Mouse (Mus musculus) ES-CJ7 (cell line): ENCODE measurements around the gene Dbx2.

Experiments used
- DNase-seq: peaks from one replicate; pipeline ENCODE4 v3.0.0; 2011; ENCODE audit warnings: low read depth, low spot score

Gene Dbx2

DNA sequence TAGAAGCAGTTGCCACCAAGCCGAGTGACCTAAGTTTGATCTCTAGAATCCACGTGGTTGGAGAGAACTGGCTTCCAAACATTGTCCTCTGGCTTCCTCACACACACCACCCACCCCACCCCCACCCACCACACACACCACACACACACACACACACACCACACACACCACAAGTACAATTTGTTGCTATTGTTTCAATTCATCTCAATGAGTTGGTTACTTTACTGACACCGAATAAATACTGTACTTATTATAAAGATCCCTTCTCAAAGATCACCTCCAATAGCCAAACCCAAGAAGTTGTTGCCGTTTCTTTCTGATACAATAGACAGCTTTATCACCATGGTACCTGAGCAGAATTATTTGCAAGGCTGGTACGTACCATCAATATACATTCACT is at the start of gene Dbx2:
Gene Dbx2 (minus strand): TSS at position 101 of the 400 bp plus-strand sequence.
- no peak for DNase-seq

DNA sequence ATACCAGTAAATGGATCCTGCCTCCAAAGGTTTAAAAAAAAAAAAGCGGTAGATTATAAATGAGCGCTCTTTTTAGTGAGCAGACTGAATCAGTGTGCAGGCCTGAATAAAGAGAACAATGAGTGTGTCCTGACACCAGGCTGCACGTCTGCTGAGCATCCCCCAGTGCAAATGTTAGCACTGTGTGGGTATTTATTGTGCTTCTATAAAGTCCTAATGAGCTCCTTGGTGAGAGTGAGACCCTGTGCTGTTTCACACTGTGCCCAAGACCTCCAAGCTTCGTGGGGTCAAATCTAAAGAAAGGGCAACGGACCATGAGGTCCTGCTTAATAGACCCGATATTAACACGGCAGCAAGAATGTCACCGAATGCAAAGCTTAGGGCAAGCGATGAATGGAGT is 46.4 kb upstream of the Dbx2 start:
- DNase-seq = no peak

DNA sequence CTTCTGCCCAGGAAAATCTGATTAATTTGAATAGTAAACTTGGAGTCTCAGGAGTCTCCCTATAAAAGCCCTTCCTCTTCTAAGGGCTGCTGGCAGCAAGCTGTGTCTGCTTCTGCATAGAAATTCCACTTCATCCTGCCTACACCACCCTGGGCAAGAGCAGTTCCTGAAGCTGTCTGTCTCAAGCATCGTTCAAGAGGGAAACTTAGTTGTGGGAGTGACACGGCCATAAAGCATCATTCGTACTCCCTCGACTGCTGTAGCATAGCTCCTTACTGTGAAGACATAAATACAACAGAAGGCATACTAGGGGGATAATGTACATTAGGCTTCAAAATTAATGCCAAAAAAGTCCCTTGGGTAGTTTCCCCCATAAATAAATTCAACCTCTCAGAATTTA is 45.8 kb upstream of the Dbx2 start:
- DNase-seq = no peak

DNA sequence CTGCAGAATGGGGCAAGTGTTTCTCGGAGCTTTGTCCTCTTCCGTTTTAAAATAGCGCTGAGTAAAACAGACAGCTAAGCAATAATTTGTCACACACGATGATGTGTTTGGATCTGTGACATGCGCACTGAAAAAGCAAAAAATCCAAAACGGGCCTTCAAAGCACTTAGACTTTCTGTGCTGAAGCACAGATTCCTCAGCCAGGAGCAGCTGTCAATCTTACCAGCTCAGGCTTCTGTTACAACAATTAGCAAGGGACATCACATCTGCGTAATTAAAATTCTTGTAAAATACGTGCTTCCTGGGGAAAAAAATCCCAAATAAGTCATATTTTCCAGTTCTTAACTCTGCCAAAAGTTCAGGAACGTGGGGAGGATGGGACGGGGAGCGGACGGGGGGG is 43.6 kb upstream of the Dbx2 start:
- DNase-seq = no peak

DNA sequence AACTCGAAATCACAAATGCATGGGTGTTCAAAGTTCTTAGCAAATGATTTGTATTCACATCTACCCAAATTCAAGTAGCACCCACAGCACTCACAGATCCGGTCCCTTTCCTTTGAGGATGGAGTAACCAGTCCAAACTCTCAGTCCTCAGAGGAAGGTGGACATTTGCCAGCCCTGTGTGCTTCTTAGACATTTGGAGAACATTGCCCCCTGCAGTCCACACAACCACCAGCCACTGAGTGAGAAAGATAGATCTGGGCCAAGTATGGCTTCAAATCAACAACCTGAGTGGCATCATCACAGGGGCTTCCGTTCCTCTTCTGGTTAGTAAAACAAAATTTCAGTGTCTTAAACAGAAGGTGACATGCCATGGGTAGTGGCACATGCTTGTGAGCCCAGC is 38.0 kb upstream of the Dbx2 start:
- no peak for DNase-seq

DNA sequence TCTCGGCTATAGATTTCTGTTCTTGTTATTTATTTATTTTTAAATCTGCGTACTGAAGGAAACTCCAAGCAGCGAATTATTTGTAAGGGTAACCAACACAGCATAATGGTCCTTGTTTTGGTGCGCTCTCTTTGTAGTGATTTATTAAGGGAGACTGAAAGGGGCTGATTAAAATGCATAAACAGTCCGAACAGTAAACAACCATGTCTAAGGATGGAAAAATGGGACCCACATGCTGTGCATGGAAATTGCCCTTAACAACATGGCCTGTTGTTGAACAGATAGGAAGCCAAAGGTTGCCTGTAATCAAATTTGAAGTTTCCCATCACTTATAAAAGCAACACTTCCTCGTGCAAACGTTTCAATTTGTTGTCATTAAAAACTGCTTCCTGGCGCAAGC is 35.8 kb upstream of the Dbx2 start:
- DNase-seq = no peak

DNA sequence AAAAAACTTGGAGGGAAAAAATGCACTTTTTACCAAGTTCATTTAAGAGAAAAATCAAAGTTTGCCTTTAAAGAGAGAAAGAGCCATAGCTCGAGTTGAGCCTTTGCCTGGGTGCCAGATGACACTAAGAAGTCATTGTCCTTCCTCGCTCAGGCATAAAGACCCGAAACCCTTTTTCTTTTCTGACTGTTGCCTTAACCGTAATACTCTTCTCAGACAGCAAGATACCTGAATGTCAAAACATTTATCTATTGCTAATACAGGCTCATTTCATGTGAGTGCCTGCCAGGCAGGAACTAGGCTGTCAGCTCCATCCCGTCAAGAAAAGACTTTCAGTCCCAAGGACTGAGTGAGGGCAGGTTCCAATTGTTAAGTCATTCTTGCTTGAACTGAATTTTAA is 35.4 kb upstream of the Dbx2 start:
- no peak for DNase-seq

DNA sequence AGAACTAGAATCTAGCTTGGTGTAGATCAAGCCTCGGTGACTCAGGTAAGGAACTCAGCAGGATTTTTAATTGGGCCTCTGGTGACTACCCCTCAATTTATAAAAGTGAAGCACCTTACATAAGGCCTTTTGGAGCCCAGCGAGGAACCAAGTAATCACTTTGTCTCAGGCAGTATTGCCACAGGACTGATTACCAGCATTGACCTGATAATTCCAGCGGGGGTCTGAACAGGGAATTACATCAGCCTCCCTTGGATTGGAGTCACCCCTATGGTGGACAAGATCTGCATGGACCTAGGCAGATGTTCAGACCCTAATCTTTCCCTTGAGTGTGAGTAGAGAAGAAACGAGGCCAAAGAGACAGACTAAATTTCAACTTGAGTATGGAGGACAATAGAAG is 26.9 kb upstream of the Dbx2 start:
- DNase-seq = no peak

DNA sequence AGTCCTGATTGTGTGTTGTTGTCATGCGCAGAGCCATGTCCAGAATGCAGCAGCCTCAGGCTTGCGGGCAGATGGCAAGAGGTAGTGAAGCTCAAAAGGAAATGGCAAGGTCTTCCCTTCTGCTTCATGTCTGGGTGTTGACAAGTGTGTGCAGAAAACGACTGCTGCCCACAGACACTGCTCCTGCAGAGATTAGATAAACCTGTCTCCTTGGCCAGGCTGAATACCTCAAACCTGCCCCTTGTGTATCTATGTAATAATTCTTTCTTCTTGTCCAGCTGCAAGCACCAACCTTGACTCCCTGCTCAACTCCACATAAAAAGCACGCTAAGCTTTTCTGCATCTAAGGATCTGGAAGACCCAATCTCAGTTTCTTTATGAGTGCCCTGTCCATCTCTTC is 19.9 kb upstream of the Dbx2 start:
- DNase-seq = no peak

DNA sequence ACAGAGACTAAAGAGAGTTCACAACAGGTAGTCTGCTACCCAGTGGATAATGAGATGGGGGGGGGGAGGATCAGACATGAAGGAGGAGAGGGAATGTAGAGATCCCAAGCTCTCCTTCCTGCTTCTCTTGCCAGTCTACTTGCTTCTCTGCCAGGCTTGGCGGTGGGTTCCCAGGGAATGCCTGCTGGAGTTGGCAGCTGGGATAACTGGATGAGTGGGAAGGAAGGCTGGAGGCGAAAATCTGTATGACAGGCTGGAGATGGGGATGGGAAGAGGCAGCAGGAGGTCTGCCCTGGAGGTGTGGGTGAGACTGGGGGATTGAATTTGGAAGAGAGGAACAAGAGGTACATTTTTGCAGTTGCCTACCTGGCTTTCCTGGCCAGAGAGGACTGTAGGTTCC is 19.4 kb upstream of the Dbx2 start:
- DNase-seq = no peak

DNA sequence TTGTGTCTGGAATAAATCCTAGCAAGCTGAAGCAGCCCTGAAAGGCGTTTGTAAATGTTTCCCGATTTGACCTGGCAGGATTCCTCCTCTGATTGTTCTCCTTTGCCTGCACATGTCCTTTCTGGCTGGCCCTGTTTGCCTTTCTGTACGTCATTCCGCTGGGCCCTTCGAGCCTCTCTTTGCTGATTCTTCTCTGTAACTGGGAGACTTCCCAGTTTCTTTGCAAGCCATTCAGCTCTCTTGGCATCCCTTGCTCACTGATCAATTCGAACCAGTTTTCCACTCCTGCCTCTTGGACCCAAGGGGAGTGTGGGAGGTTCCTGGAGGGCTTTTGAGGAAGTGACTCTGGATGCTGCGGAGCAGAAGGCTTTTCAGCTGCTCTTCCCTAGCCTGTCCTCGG is 11.4 kb upstream of the Dbx2 start:
- DNase-seq = no peak

DNA sequence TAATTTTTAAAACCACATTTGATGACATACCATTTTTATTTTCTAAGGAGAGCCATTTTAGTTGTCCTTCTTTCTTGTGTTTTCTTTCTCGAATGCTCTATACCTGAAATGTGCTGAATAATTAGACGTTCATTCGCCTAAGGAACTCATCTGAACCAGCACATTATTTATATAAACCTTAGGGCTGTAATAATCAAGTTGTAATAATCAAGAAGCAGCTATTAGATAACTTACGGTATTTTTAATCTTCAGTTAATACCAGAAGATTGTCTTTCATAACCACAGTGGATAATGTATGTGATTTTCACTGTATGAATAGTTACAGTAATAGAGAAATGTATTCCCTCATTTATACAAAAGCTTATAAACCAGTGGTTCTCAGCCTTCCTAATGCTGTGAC is 9.2 kb upstream of the Dbx2 start:
- DNase-seq = no peak

DNA sequence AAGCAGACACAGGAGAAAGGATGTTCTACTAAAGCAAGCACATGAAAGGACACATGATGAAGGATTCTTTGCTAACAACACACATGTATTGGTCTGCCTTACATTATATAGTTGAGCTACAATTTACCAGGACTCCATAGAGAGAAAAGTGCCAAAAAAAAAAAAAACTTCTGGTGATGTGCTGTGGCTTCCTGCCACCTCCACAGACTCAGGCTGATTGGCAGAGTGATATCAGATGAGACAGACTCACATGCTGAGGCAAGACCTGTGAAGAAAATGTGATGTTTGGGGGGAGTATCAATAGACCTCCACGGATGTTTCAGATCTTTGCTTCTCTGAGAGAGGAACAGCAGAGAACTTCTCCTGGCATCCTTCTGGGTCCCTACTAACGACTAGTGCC is 6.0 kb upstream of the Dbx2 start:
- no peak for DNase-seq

DNA sequence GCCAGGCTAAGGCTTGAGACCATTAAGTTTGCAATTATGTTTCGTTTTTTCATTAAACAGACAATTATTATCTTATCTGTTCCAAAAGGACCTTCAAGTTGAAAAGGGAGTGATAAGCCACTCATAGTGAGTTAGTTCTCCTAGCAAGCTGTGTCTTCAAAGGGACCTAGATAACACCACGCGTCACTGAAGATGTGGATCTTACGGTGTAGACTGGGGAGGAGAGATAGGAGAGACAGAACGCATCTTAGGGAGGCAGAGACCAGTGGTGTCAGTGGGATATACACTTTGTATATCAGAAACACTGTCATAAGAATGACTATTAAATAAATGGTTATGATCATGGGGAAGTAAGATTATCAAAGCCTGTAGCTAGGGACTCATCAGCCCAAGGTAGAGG is 4.6 kb upstream of the Dbx2 start:
- DNase-seq = no peak

DNA sequence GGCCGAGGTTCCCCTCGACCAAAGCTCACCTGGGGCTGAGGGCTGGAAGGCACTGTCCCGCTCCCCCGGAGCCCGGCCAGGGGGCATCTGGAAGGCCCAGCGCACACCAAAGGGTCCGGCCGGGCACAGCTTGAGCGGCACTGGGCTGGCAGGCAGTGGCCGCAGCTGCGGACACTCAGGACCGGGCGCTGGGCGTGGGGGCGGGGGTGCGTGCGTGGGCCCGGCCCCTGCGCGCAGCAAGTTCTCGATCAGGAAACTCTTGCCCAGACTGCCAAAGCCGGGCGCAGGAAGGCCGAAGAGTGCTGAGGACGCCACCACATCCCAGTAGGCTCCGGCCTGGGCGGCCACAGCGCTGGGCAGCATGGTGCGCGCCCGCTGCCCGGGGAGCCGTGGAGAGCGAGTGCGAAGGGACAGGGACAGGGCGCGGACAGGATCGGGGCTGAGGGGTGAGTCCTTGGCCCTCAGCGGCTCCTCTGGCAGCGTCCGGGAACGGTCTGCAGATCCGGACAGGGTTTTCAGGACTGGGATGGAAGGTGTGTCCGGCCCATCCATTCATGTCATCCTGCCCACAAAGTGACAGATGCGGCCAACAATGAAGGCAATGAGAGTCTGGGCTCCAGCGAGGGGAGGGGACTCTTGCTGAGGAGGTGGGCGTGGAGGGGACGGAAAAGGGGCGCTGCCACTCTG is 1.4 kb downstream of the Dbx2 start:
- DNase-seq = no peak

DNA sequence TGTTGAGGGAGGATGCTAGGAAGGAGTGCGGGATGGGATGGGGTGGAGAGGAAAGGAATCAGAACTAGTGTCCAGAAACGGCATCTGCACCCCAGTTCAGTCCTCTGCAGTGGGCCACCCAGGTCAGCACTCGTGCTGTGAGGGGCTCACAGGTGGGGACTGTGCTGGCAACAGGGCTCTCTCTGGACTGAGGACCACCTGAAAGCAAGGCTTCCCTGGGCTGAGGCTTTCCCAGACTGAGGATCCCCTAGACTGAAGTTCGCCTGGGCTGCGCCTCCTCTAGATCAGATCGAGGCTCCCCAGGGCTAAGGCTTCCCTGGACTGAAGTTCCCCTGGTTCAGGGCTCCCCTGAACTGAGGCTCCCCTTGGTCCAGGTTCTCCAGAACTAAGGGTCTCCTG is 1.9 kb downstream of the Dbx2 start:
- DNase-seq = no peak

DNA sequence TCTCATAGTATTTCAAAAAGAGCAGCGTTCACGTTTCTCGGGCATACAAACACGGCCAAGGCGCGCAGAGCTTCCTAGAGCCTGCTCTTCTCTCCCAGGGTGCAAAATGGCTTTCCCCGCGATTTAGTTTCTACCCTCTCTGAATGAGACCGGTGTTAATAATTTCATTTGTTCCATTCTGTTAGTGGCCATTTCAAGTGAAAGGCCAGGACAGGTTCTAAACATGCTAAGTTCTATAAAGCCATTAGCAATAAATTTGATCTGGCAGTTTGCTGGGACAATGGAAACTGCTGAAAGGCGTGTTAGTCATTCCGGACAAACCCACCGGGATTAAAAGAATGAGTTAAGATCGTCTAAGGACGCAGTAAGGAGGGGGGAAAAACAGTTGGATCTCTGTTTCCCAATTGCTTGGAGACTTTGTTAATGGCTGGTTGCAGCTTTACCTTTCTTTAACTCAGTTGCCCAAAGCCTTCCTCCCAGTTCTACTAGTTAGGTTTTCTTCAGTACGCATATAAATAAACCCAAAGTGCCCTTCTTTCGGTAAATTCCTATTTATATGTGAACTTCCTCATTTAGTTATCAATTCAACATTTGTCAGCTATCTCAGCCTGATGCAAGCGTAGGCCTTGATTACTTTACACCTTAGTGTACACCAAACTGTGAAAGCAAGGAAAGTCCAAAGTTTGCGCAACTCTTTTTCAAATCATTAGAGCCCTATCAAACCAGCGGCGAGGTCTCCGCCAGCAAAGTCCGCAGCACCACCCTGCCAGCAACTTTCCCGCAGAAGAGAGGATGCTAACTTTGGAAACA is 2.7 kb downstream of the Dbx2 start:
- DNase-seq = no peak

DNA sequence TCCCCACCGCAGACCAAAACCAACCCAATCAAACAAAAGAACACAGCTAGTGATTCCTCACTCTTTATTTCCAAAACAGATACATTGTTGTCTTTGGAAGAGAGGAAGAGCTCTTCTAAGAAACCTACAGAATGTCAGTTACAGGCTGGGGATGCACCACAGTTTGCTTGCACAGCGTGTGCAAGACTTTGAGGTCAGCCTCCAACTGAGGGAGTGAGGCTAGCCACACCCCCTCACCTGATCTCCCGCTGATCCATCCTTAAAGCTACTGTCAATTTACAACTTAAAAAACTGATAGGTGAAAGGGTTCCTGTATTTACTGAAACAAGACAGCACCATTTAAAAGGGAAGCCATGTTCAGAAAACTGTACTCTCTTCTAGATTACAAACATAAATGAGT is 3.9 kb downstream of the Dbx2 start:
- peak; percentile 33 for DNase-seq

DNA sequence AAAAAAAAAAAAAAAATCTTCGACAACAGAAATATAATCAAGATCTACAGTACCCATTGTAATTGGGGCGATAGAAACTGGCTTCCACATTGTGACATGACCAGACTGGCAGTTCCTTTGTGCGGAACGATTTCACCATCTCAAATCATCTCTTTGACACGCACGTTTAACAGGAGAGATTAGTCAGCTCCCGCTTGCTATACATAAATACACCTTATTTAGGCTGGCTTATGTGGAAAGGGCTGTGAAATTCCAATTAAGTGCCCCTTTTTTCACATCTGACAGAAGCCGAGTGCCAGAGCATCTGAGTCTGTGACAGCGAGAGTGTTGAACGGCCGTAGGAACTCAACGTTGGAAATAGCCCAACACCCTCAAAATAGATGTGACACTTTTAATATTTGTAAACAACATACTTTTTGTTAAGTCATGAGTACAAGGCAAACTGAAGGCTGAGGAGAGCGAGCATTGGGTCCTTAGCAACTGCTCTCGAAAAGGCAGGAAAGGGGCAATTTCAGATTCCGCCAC is 12.2 kb downstream of the Dbx2 start:
- no peak for DNase-seq

DNA sequence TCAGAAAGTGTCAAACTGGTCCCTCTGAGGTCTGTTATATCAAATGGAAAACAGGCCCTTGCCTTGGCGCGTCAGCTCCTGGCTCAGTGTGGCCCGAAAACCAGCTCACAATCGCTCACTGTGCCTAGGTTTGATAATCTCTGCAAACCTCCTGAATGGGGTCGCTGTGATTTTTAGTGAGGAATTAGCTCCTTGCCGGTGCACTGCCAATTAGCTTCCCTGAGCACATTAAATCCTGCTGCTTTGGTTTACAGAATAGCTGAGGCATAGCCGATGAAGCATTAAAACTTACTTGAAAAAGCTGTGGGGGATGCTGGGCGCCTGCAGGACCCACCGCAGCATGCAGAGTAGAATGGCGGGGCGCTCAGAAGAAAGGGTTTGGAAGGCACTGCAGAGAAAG is 15.4 kb downstream of the Dbx2 start:
- DNase-seq = no peak

DNA sequence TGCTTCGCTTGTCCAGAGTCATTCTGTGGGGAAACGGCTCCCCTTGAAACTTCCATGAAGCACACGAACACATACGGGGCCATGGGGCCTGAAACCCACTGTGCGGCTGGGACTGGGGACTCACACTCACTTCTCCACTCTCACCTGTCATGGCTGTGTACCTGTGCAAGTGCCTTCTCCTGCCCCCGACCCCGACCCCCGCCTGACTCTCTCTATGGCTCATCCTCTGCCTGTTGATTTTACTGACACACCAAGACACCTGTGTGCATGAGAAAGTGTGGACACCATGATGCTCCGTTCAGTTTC is 16.0 kb downstream of the Dbx2 start:
- DNase-seq = no peak

DNA sequence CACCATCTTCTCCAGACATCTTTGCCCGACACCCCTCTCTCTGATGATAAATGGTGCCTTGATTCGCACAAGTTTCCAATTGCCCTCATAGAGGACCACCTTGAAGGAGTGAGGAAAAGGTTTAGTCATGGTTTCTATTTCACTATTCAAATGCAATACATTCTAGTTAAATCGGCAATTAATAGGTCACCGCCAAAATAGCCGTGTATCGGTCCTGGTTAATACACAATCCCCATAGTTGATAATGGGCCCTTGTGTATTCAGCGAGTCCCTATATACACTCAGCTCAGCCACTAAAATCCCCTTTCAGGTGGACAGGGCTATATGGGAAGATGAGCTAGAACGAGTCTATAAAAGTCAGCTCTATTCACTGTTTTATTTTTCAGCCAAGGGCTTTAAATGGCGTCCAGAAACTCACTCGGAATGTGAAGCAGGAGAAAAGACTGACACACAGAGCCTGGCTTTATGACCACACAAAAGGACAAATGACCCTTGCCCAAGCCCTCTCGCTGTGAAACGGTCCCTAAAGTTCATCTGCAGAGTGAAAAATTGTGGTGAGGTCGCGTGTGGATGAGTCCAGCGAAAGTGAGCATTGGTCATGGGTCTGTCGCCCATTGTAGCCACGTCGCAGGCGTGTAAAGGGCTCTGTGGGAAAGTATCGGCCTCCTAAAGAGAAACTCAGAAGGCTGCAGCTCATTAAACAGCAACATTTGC is 16.5 kb downstream of the Dbx2 start:
- DNase-seq = no peak

DNA sequence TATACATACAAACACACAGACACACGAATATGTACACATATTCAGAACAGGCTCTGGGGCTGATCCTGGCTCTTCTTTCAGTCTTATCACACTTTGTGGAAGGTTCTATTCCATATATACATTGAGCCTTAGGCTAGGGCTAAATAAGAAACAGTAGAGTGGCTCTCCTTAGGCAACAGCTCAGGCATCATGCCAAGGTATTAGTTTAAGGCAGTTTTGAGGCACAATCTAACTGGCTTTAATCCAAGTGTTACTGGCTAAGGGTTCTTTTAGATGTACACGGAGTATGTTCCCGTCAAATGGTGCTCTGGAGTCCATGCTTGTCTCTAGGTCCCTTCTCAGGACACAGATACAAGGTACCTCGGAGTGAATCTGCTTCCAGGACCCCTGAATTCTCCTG is 31.4 kb downstream of the Dbx2 start:
- DNase-seq = no peak
